Mouse (Mus musculus): ENCODE data around the gene Cux1. TPM values are rescaled to one million over a fixed set of nuclear protein-coding genes. Genes with fewer than 3 reads are reported as not detected.

Gene Cux1
- polyA plus RNA-seq, 1 experiment: 46.6 TPM

- TF ChIP-seq POLR2A (IDR thresholded peaks at IDR 0.05; ENCODE audit: borderline replicate concordance, extremely low read depth, low read depth, low read length) (no peak), CTCF (IDR thresholded peaks at IDR 0.05; ENCODE audit: insufficient read depth, low read length) (no peak)
- no peak for DNase-seq
- 6% methylated on average over 19 of the region's 19 CpGs for WGBS
- no peak overlapping the region for H3K4me3 ChIP-seq (replicated peaks; ENCODE audit: extremely low read depth, low read depth, low read length)
- no peaks in the 10 kb centered on the region for H3K4me1 ChIP-seq (ENCODE audit: control insufficient read depth, insufficient read depth, low read length)
Measured at GRCm38 (mm10) chr5:136237607-136238006, 329.7 kb downstream of the Cux1 start.

- DNase-seq: no peak
- 58% methylated on average over 5 of the region's 5 CpGs for WGBS
- Histone ChIP-seq H3K4me1 (ENCODE audit: control insufficient read depth, insufficient read depth, low read length) (no peaks in the 10 kb centered on the region), H3K4me3 (replicated peaks; ENCODE audit: extremely low read depth, low read depth, low read length) (no peak overlapping the region)
- TF ChIP-seq POLR2A (IDR thresholded peaks at IDR 0.05; ENCODE audit: borderline replicate concordance, extremely low read depth, low read depth, low read length): no peak
- no peak for TF ChIP-seq CTCF (IDR thresholded peaks at IDR 0.05; ENCODE audit: insufficient read depth, low read length)
Measured at GRCm38 (mm10) chr5:136236611-136237010, 330.7 kb downstream of the Cux1 start.

- Histone ChIP-seq H3K4me1 (ENCODE audit: control insufficient read depth, insufficient read depth, low read length) (no peaks in the 10 kb centered on the region), H3K4me3 (replicated peaks; ENCODE audit: extremely low read depth, low read depth, low read length) (no peak overlapping the region)
- WGBS: 79% methylated on average over 4 of the region's 4 CpGs
- TF ChIP-seq POLR2A (IDR thresholded peaks at IDR 0.05; ENCODE audit: borderline replicate concordance, extremely low read depth, low read depth, low read length) (no peak), CTCF (IDR thresholded peaks at IDR 0.05; ENCODE audit: insufficient read depth, low read length) (no peak)
- DNase-seq: no peak
Measured at GRCm38 (mm10) chr5:136230348-136231035, 336.8 kb downstream of the Cux1 start.

- DNase-seq: no peak
- no peak for TF ChIP-seq CTCF (IDR thresholded peaks at IDR 0.05; ENCODE audit: insufficient read depth, low read length)
- Histone ChIP-seq H3K4me3 (replicated peaks; ENCODE audit: extremely low read depth, low read depth, low read length) (no peak overlapping the region), H3K4me1 (ENCODE audit: control insufficient read depth, insufficient read depth, low read length) (no peaks in the 10 kb centered on the region)
- 46% methylated on average over 7 of the region's 7 CpGs for WGBS
Measured at GRCm38 (mm10) chr5:136226246-136226876, 340.9 kb downstream of the Cux1 start.

GRCm38 (mm10) chr5:136218585-136218984 is 348.7 kb downstream of the Cux1 start:
- no peak for DNase-seq
- H3K4me1 ChIP-seq (ENCODE audit: control insufficient read depth, insufficient read depth, low read length): no peaks in the 10 kb centered on the region
- TF ChIP-seq CTCF (IDR thresholded peaks at IDR 0.05; ENCODE audit: insufficient read depth, low read length) (no peak), POLR2A (IDR thresholded peaks at IDR 0.05; ENCODE audit: borderline replicate concordance, extremely low read depth, low read depth, low read length) (no peak)
- 85% methylated on average over 12 of the region's 12 CpGs for WGBS
- H3K4me3 ChIP-seq (replicated peaks; ENCODE audit: extremely low read depth, low read depth, low read length): no peak overlapping the region

- no peak for DNase-seq
- H3K4me1 ChIP-seq (ENCODE audit: control insufficient read depth, insufficient read depth, low read length): no peaks in the 10 kb centered on the region
- no peak for TF ChIP-seq CTCF (IDR thresholded peaks at IDR 0.05; ENCODE audit: insufficient read depth, low read length)
- no peak for TF ChIP-seq POLR2A (IDR thresholded peaks at IDR 0.05; ENCODE audit: borderline replicate concordance, extremely low read depth, low read depth, low read length)
- WGBS: 64% methylated on average over 4 of the region's 4 CpGs
- H3K4me3 ChIP-seq (replicated peaks; ENCODE audit: extremely low read depth, low read depth, low read length): no peak overlapping the region
Measured at GRCm38 (mm10) chr5:136217932-136218381, 349.3 kb downstream of the Cux1 start.

GRCm38 (mm10) chr5:136217004-136217665 is 350.2 kb downstream of the Cux1 start:
- TF ChIP-seq POLR2A (IDR thresholded peaks at IDR 0.05; ENCODE audit: borderline replicate concordance, extremely low read depth, low read depth, low read length): no peak
- no peak for TF ChIP-seq CTCF (IDR thresholded peaks at IDR 0.05; ENCODE audit: insufficient read depth, low read length)
- Histone ChIP-seq H3K4me1 (ENCODE audit: control insufficient read depth, insufficient read depth, low read length) (no peaks in the 10 kb centered on the region), H3K4me3 (replicated peaks; ENCODE audit: extremely low read depth, low read depth, low read length) (no peak overlapping the region)
- no peak for DNase-seq
- WGBS: 73% methylated on average over 18 of the region's 18 CpGs

GRCm38 (mm10) chr5:136215958-136216357 is 351.3 kb downstream of the Cux1 start:
- TF ChIP-seq CTCF (IDR thresholded peaks at IDR 0.05; ENCODE audit: insufficient read depth, low read length) (no peak), POLR2A (IDR thresholded peaks at IDR 0.05; ENCODE audit: borderline replicate concordance, extremely low read depth, low read depth, low read length) (no peak)
- WGBS: 52% methylated on average over 5 of the region's 5 CpGs
- H3K4me1 ChIP-seq (ENCODE audit: control insufficient read depth, insufficient read depth, low read length): no peaks in the 10 kb centered on the region
- DNase-seq: peak; percentile 26
- no peak overlapping the region for H3K4me3 ChIP-seq (replicated peaks; ENCODE audit: extremely low read depth, low read depth, low read length)

GRCm38 (mm10) chr5:136215211-136215610 is 352.1 kb downstream of the Cux1 start:
- Histone ChIP-seq H3K4me1 (ENCODE audit: control insufficient read depth, insufficient read depth, low read length) (no peaks in the 10 kb centered on the region), H3K4me3 (replicated peaks; ENCODE audit: extremely low read depth, low read depth, low read length) (no peak overlapping the region)
- DNase-seq: no peak
- 87% methylated on average over 3 of the region's 3 CpGs for WGBS
- TF ChIP-seq POLR2A (IDR thresholded peaks at IDR 0.05; ENCODE audit: borderline replicate concordance, extremely low read depth, low read depth, low read length) (no peak), CTCF (IDR thresholded peaks at IDR 0.05; ENCODE audit: insufficient read depth, low read length) (no peak)
